Mouse (Mus musculus) kidney, embryonic 14.5 days (tissue): ENCODE measurements at regions not wholly inside any gene's neighbourhood (a gene's known extent, or its start where the extent isn't known, plus 50 kb on each side); places are given as distances from the start of the nearest gene placed in this dataset. TPM values are rescaled to one million over a fixed set of nuclear protein-coding genes. Genes with fewer than 3 reads are reported as not detected.

Source experiments
- microRNA-seq: library from miRNA; unstranded; fragments of <30 nt; microRNA quantifications from one replicate; pipeline ENCODE4, GENCODE M21; 2016

Small RNAs in the stretch of these regions (microRNA-seq; reads per million reads assigned to microRNA genes)
- gene Mir6351, result not detected
